Mouse (Mus musculus) cerebellum, adult 11-12 months (tissue): ENCODE measurements around the gene Kcnj3.

Experiments used
- DNase-seq: peaks from one replicate; pipeline ENCODE4 v3.0.0; 2022

The Kcnj3 gene

GRCm38 (mm10) chr2:55517297-55517696, 81.5 kb downstream of the Kcnj3 start:
- no peak for DNase-seq

GRCm38 (mm10) chr2:55532738-55533491, 97.1 kb downstream of the Kcnj3 start:
- DNase-seq, result no peak

- DNase-seq, result no peak
These were observed 99.2 kb downstream of the Kcnj3 start for GRCm38 (mm10) chr2:55534946-55535345.

- DNase-seq, result no peak
These were observed 99.7 kb downstream of the Kcnj3 start for GRCm38 (mm10) chr2:55535482-55535881.

GRCm38 (mm10) chr2:55547612-55548011, 111.8 kb downstream of the Kcnj3 start:
- DNase-seq, result no peak

- no peak for DNase-seq
These were observed 122.7 kb downstream of the Kcnj3 start for GRCm38 (mm10) chr2:55558368-55558985.

GRCm38 (mm10) chr2:55569291-55569690, 133.5 kb downstream of the Kcnj3 start:
- no peak for DNase-seq

- DNase-seq, result no peak
These were observed 135.7 kb downstream of the Kcnj3 start for GRCm38 (mm10) chr2:55571425-55571824.

GRCm38 (mm10) chr2:55580286-55580685, 144.5 kb downstream of the Kcnj3 start:
- no peak for DNase-seq

GRCm38 (mm10) chr2:55591226-55591988, 155.6 kb downstream of the Kcnj3 start:
- DNase-seq, result no peak
